In the genomic region with DNA sequence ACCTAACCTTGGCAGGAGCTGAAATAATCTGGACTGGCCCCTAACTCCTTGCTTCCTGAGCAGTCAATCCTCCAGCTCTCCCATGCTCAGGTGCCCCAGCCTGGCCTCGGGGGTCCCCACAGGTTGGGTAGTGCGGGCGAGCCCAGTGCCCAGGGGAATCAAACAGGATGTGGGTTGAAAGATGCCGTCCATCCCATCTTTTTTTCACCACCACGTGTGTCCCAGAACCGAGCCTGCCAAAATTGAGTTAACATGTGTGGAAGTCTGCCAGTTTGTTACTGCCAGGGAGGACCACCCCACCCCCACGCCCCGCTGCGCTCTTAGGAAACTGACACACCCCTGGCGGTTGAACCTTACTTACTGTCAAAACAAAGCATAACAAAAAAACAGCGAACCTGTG, we compare ENCODE assay signal across 9 mouse cellular contexts. TPM values are rescaled to one million over a fixed set of nuclear protein-coding genes. Genes with fewer than 3 reads are reported as not detected.
DNase-seq lines count a peak whose midpoint lies in the region; ATAC-seq and TF ChIP-seq lines count a peak whose summit lies in the region.
"Had no signal": no experiment of that assay in that cellular context is flagged by ENCODE, and none has a peak within 500 bp of the region (broad histone marks: within the 10 kb centered on the region; RNA-seq: fewer than 3 reads in every experiment).

No protein-coding gene starts in this region.

- peak overlapping the region; percentile 85 for H3K9ac ChIP-seq in liver, embryonic 16.5 days (ENCODE audit: low read depth, low read length)
- H3K9ac ChIP-seq in neural tube, embryonic 15.5 days (replicated peaks), result 0 out of 2 replicates have a peak overlapping the region, but pooled peaks have one; percentile 34

- H3K27me3 ChIP-seq in testis, adult 2 months (ENCODE audit: control insufficient read depth, insufficient read depth, low read length), result no peaks in the 10 kb centered on the region
- H3K27me3 ChIP-seq in liver, embryonic 16.5 days (ENCODE audit: control insufficient read depth, insufficient read depth, low read depth, low read length), result peaks cover 10% of the 10 kb centered on the region
- H3K27me3 ChIP-seq in neural tube, embryonic 15.5 days (replicated peaks), result peaks cover 28% of the 10 kb centered on the region

- WGBS in liver, embryonic 16.5 days (ENCODE audit: insufficient replicate concordance), result 1% methylated on average over 11 of the region's 11 CpGs
- WGBS in neural tube, embryonic 15.5 days, result 3% methylated on average over 11 of the region's 11 CpGs

- H3K9me3 ChIP-seq in liver, embryonic 16.5 days (replicated peaks; ENCODE audit: control insufficient read depth, low read length), result no peaks in the 10 kb centered on the region
- H3K9me3 ChIP-seq in neural tube, embryonic 15.5 days (replicated peaks), result no peaks in the 10 kb centered on the region

- peak overlapping the region; percentile 88 for H3K4me3 ChIP-seq in testis, adult 2 months (ENCODE audit: control insufficient read depth, low read depth, low read length)
- H3K4me3 ChIP-seq in liver, embryonic 16.5 days (ENCODE audit: low read depth, low read length), result peak overlapping the region; percentile 76
- peak overlapping the region; percentile 49 for H3K4me3 ChIP-seq in neural tube, embryonic 15.5 days (replicated peaks)

- 0 out of 2 replicates have a peak overlapping the region, but pooled peaks have one; percentile 7 for H3K27ac ChIP-seq in testis, adult 2 months (ENCODE audit: control insufficient read depth, insufficient read depth, low read depth, low read length)
- H3K27ac ChIP-seq in liver, embryonic 16.5 days (ENCODE audit: low read length), result peak overlapping the region; percentile 75
- no peak overlapping the region for H3K27ac ChIP-seq in neural tube, embryonic 15.5 days (replicated peaks)

- H3K4me1 ChIP-seq in testis, adult 2 months (ENCODE audit: control insufficient read depth, insufficient read depth, low read length), result peaks cover 10% of the 10 kb centered on the region
- peaks cover 40% of the 10 kb centered on the region for H3K4me1 ChIP-seq in liver, embryonic 16.5 days (ENCODE audit: control insufficient read depth, low read depth, low read length)
- peaks cover 16% of the 10 kb centered on the region for H3K4me1 ChIP-seq in neural tube, embryonic 15.5 days

- peak overlapping the region; percentile 98 for H3K4me2 ChIP-seq in liver, embryonic 16.5 days (ENCODE audit: low read depth, low read length)
- peak overlapping the region; percentile 70 for H3K4me2 ChIP-seq in neural tube, embryonic 15.5 days

- TF ChIP-seq POLR2A in testis, adult 2 months (IDR thresholded peaks at IDR 0.05; ENCODE audit: control insufficient read depth, low read depth, low read length), result no peak

- ATAC-seq in erythroblast, adult 5-6 weeks (replicated peaks; ENCODE audit: low FRiP score, poor library complexity, severe bottlenecking), result peak; percentile 57
- peak; percentile 46 for ATAC-seq in inflammation-experienced regulatory T-cells, adult 6 months
- ATAC-seq in liver, embryonic 16.5 days (ENCODE audit: low read depth), result no peak
- peak; percentile 25; the same call in 1 of the 2 replicates for ATAC-seq in neural tube, embryonic 15.5 days (ENCODE audit: low FRiP score)

- no peaks in the 10 kb centered on the region for H3K36me3 ChIP-seq in testis, adult 2 months (ENCODE audit: control insufficient read depth, insufficient read depth, low read length)
- no peaks in the 10 kb centered on the region for H3K36me3 ChIP-seq in liver, embryonic 16.5 days (ENCODE audit: control insufficient read depth, insufficient read depth)
- H3K36me3 ChIP-seq in neural tube, embryonic 15.5 days, result no peaks in the 10 kb centered on the region

- DNase-seq in testis, postnatal 10 days (ENCODE audit: low spot score), result no peak
- no peak for DNase-seq in cerebellum, postnatal 4 days (ENCODE audit: low spot score in 2 of 2)
- no peak for DNase-seq in layer of hippocampus, postnatal 10 days (ENCODE audit: low spot score in 2 of 2)

- no peak for TF ChIP-seq CTCF in testis, adult 2 months (IDR thresholded peaks at IDR 0.05; ENCODE audit: control insufficient read depth, insufficient read depth, insufficient replicate concordance, low read depth, low read length)

RNA-seq across cellular contexts. Expression of a gene that starts 0.8 kb away (rescaled TPM):
- 4.2 and 4.6 TPM in 2 replicates for polyA plus RNA-seq in testis, adult 2 months (2012; rRNA removed)
- total RNA-seq in erythroblast, adult 5-6 weeks (2015; ENCODE audit: low replicate concordance), result 9.4 and 13.8 TPM in 2 replicates
- total RNA-seq in erythroblast, adult 5-6 weeks (2017; ENCODE audit: low replicate concordance), result 7.8 and 13.9 TPM in 2 replicates
- 10 to 100 TPM in 2 of 3 experiments, 1 to 10 TPM in 1; 9.7 to 27.4 (median 25.2) TPM for polyA plus RNA-seq in inflammation-experienced regulatory T-cells, adult 6 months (2017; shearing (Covaris generic))
- 11.4 and 13.0 TPM in 2 replicates for polyA plus RNA-seq in liver, embryonic 16.5 days (2015; fragmentation: Nextera tagmentation; extraction: Ambion mirVana)
- polyA plus RNA-seq in neural tube, embryonic 15.5 days (2015; fragmentation: Nextera tagmentation; extraction: Ambion mirVana), result 4.0 and 10.4 TPM in 2 replicates
- total RNA-seq in layer of hippocampus, postnatal 10 days (2021), result 1 to 10 TPM; 4.0 to 4.1 TPM

RNA-seq across cellular contexts. Expression of a gene that starts 29.7 kb away (rescaled TPM):
- polyA plus RNA-seq in testis, adult 2 months (2012; rRNA removed), result 0.10 and 0.14 TPM in 2 replicates
- total RNA-seq in erythroblast, adult 5-6 weeks (2015; ENCODE audit: low replicate concordance), result not detected in 2 replicates
- not detected in 2 replicates for total RNA-seq in erythroblast, adult 5-6 weeks (2017; ENCODE audit: low replicate concordance)
- polyA plus RNA-seq in inflammation-experienced regulatory T-cells, adult 6 months (2017; shearing (Covaris generic)), result under 1 TPM in 2 of 3 experiments, not detected in 1; 0.41 to 0.56 TPM
- polyA plus RNA-seq in liver, embryonic 16.5 days (2015; fragmentation: Nextera tagmentation; extraction: Ambion mirVana), result not detected in 2 replicates
- 2.1 and 2.3 TPM in 2 replicates for polyA plus RNA-seq in neural tube, embryonic 15.5 days (2015; fragmentation: Nextera tagmentation; extraction: Ambion mirVana)
- 10 to 100 TPM; 38.2 to 42.5 TPM for total RNA-seq in layer of hippocampus, postnatal 10 days (2021)
- total RNA-seq: gastrocnemius, adult 8-10 months had no signal
